Mouse (Mus musculus) kidney, adult 2 months (tissue): ENCODE data around the gene Mesp1. TPM values are rescaled to one million over a fixed set of nuclear protein-coding genes. Genes with fewer than 3 reads are reported as not detected.

ENCODE experiments used
- DNase-seq: peaks from one replicate; pipeline ENCODE4 v3.0.0; 2021
- H3K27ac ChIP-seq: fragments of 200-500 bp; 2 replicates; pipeline ENCODE4 v1.5.1; 2012; ENCODE audit warnings: low read depth, low read length, control low read depth, inconsistent platforms; ENCODE audit not compliant: insufficient read depth
- H3K27me3 ChIP-seq: fragments of 200-500 bp; replicated peaks from 2 replicates; pipeline ENCODE4 v1.6.1; 2012; ENCODE audit warnings: mild to moderate bottlenecking, moderate library complexity, low read length, inconsistent platforms; ENCODE audit not compliant: control insufficient read depth, insufficient read depth
- H3K36me3 ChIP-seq: fragments of 200-500 bp; 2 replicates; pipeline ENCODE4 v1.6.1; 2012; ENCODE audit warnings: mild to moderate bottlenecking, moderate library complexity, low read length, inconsistent platforms; ENCODE audit not compliant: control insufficient read depth, insufficient read depth
- H3K4me1 ChIP-seq: fragments of 200-500 bp; 2 replicates; pipeline ENCODE4 v1.6.1; 2011; ENCODE audit warnings: low read length; ENCODE audit not compliant: control insufficient read depth, insufficient read depth
- H3K4me3 ChIP-seq: fragments of 200-500 bp; 2 replicates; pipeline ENCODE4 v1.5.1; 2011; ENCODE audit warnings: mild to moderate bottlenecking, low read depth, low read length, control low read depth; ENCODE audit not compliant: insufficient read depth
- CTCF ChIP-seq: fragments of 200-500 bp; conservative IDR thresholded peaks from 2 replicates; pipeline ENCODE4 v1.5.1; 2011; ENCODE audit warnings: low read depth, mild to moderate bottlenecking, control low read depth, low read length, moderate library complexity, mixed read lengths; ENCODE audit not compliant: insufficient read depth, insufficient read length
- POLR2A ChIP-seq: fragments of 200-500 bp; IDR thresholded peaks from one replicate; pipeline ENCODE4 v1.6.1; 2011; ENCODE audit warnings: low read depth, low read length, control low read depth
- WGBS: fragments of 180-500 bp; shearing (Covaris S2); methylation state at CpG from one replicate; pipeline ENCODE4 v1.1.7; 2018; 5-methylcytosine and 5-hydroxymethylcytosine counted together
- polyA plus RNA-seq: library from polyadenylated mRNA; depleted of rRNA; stranded (reverse); fragments of >200 nt; gene quantifications from 2 replicates; pipeline ENCODE4 v1.2.3, GENCODE M21; 2012; rRNA removed

Mesp1 gene
- polyA plus RNA-seq, 1 experiment, result not detected

DNA sequence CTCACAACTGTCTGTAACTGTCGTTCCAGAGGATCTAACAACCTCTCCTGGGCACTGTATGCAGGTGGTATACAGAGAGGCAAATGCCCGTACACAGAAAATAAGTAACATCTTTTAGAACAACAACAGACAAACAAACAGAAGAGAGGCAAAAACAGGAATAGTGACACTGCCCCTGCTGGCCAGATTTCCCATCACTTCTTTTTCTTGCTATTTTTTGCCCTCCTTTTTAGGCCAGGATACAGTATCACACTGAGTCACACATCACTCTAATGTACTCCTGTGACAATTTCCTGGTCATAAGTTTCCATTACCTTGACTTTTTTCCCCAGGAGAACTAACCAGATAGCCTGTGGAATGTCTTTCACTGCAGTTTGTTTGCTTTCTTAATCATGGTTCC is 37.3 kb downstream of the Mesp1 start:
- Histone ChIP-seq H3K36me3 (no peaks in the 10 kb centered on the region), H3K27me3 (no peaks in the 10 kb centered on the region), H3K4me3 (no peak overlapping the region), H3K27ac (no peak overlapping the region), H3K4me1 (no peaks in the 10 kb centered on the region)
- TF ChIP-seq POLR2A (no peak), CTCF (no peak)
- 53% methylated on average over 2 of the region's 2 CpGs for WGBS
- DNase-seq, result no peak

GRCm38 (mm10) chr7:79749511-79749910 is 44.1 kb downstream of the Mesp1 start:
- TF ChIP-seq POLR2A, result no peak
- no peak for DNase-seq
- WGBS, result 89% methylated on average over 6 of the region's 6 CpGs
- H3K36me3 ChIP-seq, result no peaks in the 10 kb centered on the region
- H3K4me1 ChIP-seq, result no peaks in the 10 kb centered on the region
- H3K27me3 ChIP-seq, result no peaks in the 10 kb centered on the region
- no peak overlapping the region for H3K27ac ChIP-seq
- no peak overlapping the region for H3K4me3 ChIP-seq

DNA sequence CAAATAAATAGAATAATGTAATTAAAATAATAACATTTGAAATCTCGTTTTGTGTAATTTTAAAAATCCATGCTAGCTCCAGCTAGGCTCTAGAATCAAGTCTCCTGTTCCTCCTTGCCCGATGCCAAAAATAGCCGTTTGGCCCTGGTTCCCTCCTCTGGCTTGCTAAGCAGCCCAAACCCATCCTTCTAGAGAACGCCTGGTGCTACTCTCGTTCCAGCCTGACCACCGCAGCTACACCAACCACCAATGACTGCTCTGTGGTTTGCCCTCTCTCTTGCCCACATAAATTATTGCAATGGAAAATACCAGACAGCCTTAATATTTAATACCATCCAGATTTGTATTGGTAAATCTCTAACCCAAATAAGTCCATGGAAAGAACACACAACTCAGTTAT is 45.9 kb downstream of the Mesp1 start:
- Histone ChIP-seq H3K4me3 (no peak overlapping the region), H3K27ac (no peak overlapping the region), H3K36me3 (no peaks in the 10 kb centered on the region), H3K27me3 (no peaks in the 10 kb centered on the region), H3K4me1 (no peaks in the 10 kb centered on the region)
- DNase-seq, result no peak
- TF ChIP-seq POLR2A (no peak), CTCF (no peak)
- WGBS, result 73% methylated on average over 6 of the region's 6 CpGs

DNA sequence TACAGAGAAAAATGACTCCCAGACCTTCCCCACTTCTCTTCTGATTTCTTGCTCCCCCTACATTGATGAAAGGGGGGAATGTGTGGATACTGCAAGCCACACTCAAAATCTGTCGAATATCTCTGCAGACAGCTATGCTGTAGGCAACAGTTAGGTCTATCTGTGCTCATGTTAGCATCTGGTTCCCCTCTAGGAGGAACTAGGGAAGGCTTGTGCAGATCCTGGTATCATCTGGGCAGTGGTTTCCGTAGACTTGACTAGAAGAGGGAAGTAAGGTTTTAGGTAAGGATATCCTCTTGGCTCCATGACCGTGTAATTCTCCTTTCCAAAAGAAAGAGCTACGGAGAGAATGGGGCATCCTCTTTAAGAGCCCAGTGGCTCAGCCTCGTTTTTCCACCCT is 49.0 kb downstream of the Mesp1 start:
- no peak overlapping the region for H3K4me3 ChIP-seq
- H3K27me3 ChIP-seq, result no peaks in the 10 kb centered on the region
- TF ChIP-seq POLR2A (no peak), CTCF (no peak)
- DNase-seq, result no peak
- H3K4me1 ChIP-seq, result no peaks in the 10 kb centered on the region
- 79% methylated on average over 5 of the region's 5 CpGs for WGBS
- no peaks in the 10 kb centered on the region for H3K36me3 ChIP-seq
- no peak overlapping the region for H3K27ac ChIP-seq

- Histone ChIP-seq H3K27ac (no peak overlapping the region), H3K4me3 (no peak overlapping the region), H3K36me3 (no peaks in the 10 kb centered on the region), H3K4me1 (no peaks in the 10 kb centered on the region), H3K27me3 (no peaks in the 10 kb centered on the region)
- TF ChIP-seq CTCF (no peak), POLR2A (no peak)
- 93% methylated on average over 9 of the region's 9 CpGs for WGBS
- DNase-seq, result no peak
Measured at GRCm38 (mm10) chr7:79744051-79744450, 49.5 kb downstream of the Mesp1 start.

- Histone ChIP-seq H3K27ac (peak within 1 kb of the TSS; percentile 63), H3K27me3 (no peaks in the 10 kb centered on the region), H3K4me3 (peak within 1 kb of the TSS; percentile 95), H3K4me1 (no peaks in the 10 kb centered on the region), H3K36me3 (no peaks in the 10 kb centered on the region)
- peak; percentile 92 for DNase-seq
- WGBS, result 3% methylated on average over 46 of the region's 46 CpGs
- TF ChIP-seq POLR2A (no peak), CTCF (no peak)
Measured at GRCm38 (mm10) chr7:79742659-79743536, 50.7 kb downstream of the Mesp1 start, which contains the start of the genes Pex11a and Wdr93. Pex11a (minus strand) TSS chr7:79743131. Wdr93 (plus strand) TSS chr7:79743163.

- peak overlapping the region; percentile 63 for H3K27ac ChIP-seq
- whole genome bisulfite sequencing, result 8% methylated on average over 11 of the region's 11 CpGs
- H3K36me3 ChIP-seq, result no peaks in the 10 kb centered on the region
- TF ChIP-seq POLR2A (no peak), CTCF (no peak)
- H3K4me3 ChIP-seq, result peak overlapping the region; percentile 95
- no peak for DNase-seq
- H3K27me3 ChIP-seq, result no peaks in the 10 kb centered on the region
- no peaks in the 10 kb centered on the region for H3K4me1 ChIP-seq
Measured at GRCm38 (mm10) chr7:79742277-79742658, 51.3 kb downstream of the Mesp1 start.

Other genes starting within 250 kb of the Mesp1 start
- gene Rhcg, start 176.1 kb downstream of the Mesp1 start, polyA plus RNA-seq, result 170 and 188 TPM in 2 replicates
- gene Ticrr, start 133.6 kb downstream of the Mesp1 start, polyA plus RNA-seq, result 0.03 and 0.11 TPM in 2 replicates
- gene Kif7, start 78.1 kb downstream of the Mesp1 start, polyA plus RNA-seq, result 0.81 and 0.92 TPM in 2 replicates
- 58.4 and 72.2 TPM in 2 replicates for gene Plin1, start 60.9 kb downstream of the Mesp1 start, polyA plus RNA-seq
- 40.6 and 41.0 TPM in 2 replicates for gene Pex11a, start 50.7 kb downstream of the Mesp1 start, polyA plus RNA-seq
- gene Wdr93, start 50.6 kb downstream of the Mesp1 start, polyA plus RNA-seq, result 1.1 TPM in 2 replicates
- 0.28 and 0.35 TPM in 2 replicates for gene Mesp2, start 16.9 kb upstream of the Mesp1 start, polyA plus RNA-seq
- 170 and 175 TPM in 2 replicates for gene Anpep, start 67.3 kb upstream of the Mesp1 start, polyA plus RNA-seq
- gene Ap3s2, start 126.9 kb upstream of the Mesp1 start, polyA plus RNA-seq, result 18.0 and 19.6 TPM in 2 replicates
- 15.4 and 17.0 TPM in 2 replicates for gene Arpin, start 141.6 kb upstream of the Mesp1 start, polyA plus RNA-seq
- 22.6 and 26.4 TPM in 2 replicates for gene Zfp710, start 231.0 kb upstream of the Mesp1 start, polyA plus RNA-seq